Comparison of ENCODE assay signal across 20 mouse cellular contexts in genomic region chr4:53474109-53474508, GRCm38 (mm10). TPM values are rescaled to one million over a fixed set of nuclear protein-coding genes. Genes with fewer than 3 reads are reported as not detected.
DNase-seq lines count a peak whose midpoint lies in the region; ATAC-seq and TF ChIP-seq lines count a peak whose summit lies in the region.
"Had no signal": no experiment of that assay in that cellular context is flagged by ENCODE, and none has a peak within 500 bp of the region (broad histone marks: within the 10 kb centered on the region; RNA-seq: fewer than 3 reads in every experiment).

No protein-coding gene starts in this region.

- no peaks in the 10 kb centered on the region for H3K36me3 ChIP-seq in myocyte (ENCODE audit: control insufficient read depth, insufficient read depth)
- H3K36me3 ChIP-seq: embryonic facial prominence, embryonic 13.5 days; heart, embryonic 10.5 days; limb, embryonic 12.5 days; liver, embryonic 13.5 days; lung, embryonic 15.5 days; midbrain, embryonic 13.5 days had no signal

- no peak for TF ChIP-seq POLR2A in myocyte (IDR thresholded peaks at IDR 0.05; ENCODE audit: insufficient read length, low read depth)

- peak overlapping the region; percentile 14 for H3K4me2 ChIP-seq in myocyte (ENCODE audit: low read depth)
- H3K4me2 ChIP-seq: embryonic facial prominence, embryonic 13.5 days; limb, embryonic 12.5 days; liver, embryonic 13.5 days; lung, embryonic 15.5 days; midbrain, embryonic 13.5 days had no signal

- H3K27me3 ChIP-seq in myocyte (ENCODE audit: control insufficient read depth, insufficient read depth, insufficient read length) = no peaks in the 10 kb centered on the region
- H3K27me3 ChIP-seq: embryonic facial prominence, embryonic 13.5 days; limb, embryonic 12.5 days; liver, embryonic 13.5 days; lung, embryonic 15.5 days; midbrain, embryonic 13.5 days; Patski had no signal

- peak; percentile 34; the same call in 1 of the 2 replicates for ATAC-seq in common myeloid progenitor, adult 5-6 weeks (replicated peaks; ENCODE audit: low read depth, poor library complexity, severe bottlenecking)
- ATAC-seq: Patski had no signal

- H3K4me3 ChIP-seq in myocyte = no peak overlapping the region
- H3K4me3 ChIP-seq: embryonic facial prominence, embryonic 13.5 days; heart, embryonic 10.5 days; limb, embryonic 12.5 days; liver, embryonic 13.5 days; lung, embryonic 15.5 days; midbrain, embryonic 13.5 days had no signal

- H3ac ChIP-seq in myocyte (ENCODE audit: control insufficient read depth, insufficient read length) = no peak overlapping the region

- DNase-seq in heart, adult 11 months = peak; percentile 41
- DNase-seq in heart, postnatal 4 days = no peak
- DNase-seq in 3T3-L1 (ENCODE audit: low read depth, low spot score) = peak; percentile 65
- no peak for DNase-seq in frontal cortex, postnatal 36 days (ENCODE audit: low spot score in 2 of 2)
- DNase-seq in kidney, adult 11 months = no peak
- DNase-seq: adrenal gland, postnatal 10 days; cerebellum, adult 9-11 months; gastrocnemius, postnatal 25 days; kidney, adult 9 months; kidney, postnatal 4 days; liver, embryonic 13.5 days; thymus, postnatal 25 days had no signal

- H3K79me2 ChIP-seq in myocyte (ENCODE audit: control insufficient read depth, insufficient read depth) = peaks cover 48% of the 10 kb centered on the region

TF ChIP-seq in myocyte, 11 proteins besides CTCF, POLR2A, EP300 and RAD21:
- no peak for TF ChIP-seq MYOD1 (IDR thresholded peaks at IDR 0.05; ENCODE audit: control insufficient read depth in 1 of 3, insufficient read length in 2 of 3, low read depth in 2 of 3)
- TF ChIP-seq CEBPB (IDR thresholded peaks at IDR 0.05; ENCODE audit: insufficient read depth, poor library complexity, severe bottlenecking) = peak; percentile 63

RNA-seq across cellular contexts. Expression of gene Slc44a1, which starts 33.9 kb away (rescaled TPM):
- 10 to 100 TPM; 40.9 to 43.2 TPM for total RNA-seq in heart, postnatal 4 days (2021)
- total RNA-seq in common myeloid progenitor, adult 5-6 weeks (2017) = 8.1 and 8.6 TPM in 2 replicates
- 43.7 TPM for polyA plus RNA-seq in myocyte (2012; fragmentation: generic; extraction: Trizol)

Comparison
In these comparisons a context has a peak if more than half of its experiments do, and no peak if none do; other contexts are left out.
1. DNase-seq: peak in heart, adult 11 months (single experiment) and 3T3-L1 (single experiment); none in heart, postnatal 4 days (single experiment), frontal cortex, postnatal 36 days (0 of 2) and kidney, adult 11 months (single experiment).